Mouse (Mus musculus): ENCODE results near the gene Cdkal1.

DNA sequence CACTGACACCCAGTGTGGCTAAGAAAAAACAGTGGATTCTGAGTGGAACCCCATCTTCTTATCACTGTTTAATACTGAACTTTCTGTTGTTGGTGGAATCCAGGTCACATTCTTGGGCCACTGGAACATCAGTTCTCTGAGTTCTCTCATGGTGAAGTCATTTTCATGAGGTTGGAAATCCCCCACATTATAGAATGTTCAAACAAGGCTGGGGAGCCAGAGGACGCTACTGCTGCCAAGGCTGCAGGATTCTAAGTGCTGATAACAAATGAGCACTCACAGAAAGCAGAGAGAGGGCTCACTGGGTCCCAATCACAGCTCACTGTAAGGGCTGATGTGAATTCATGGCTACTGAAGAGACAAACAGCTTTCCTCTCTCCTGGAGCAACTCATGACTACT lies 280.7 kb downstream of the Cdkal1 start:
- no peak for TF ChIP-seq CTCF (IDR thresholded peaks at IDR 0.05; ENCODE audit: low read depth, low read length)
- no peak for TF ChIP-seq POLR2A (IDR thresholded peaks at IDR 0.05; ENCODE audit: borderline replicate concordance, low read depth, low read length)

Measured in bone marrow macrophage, adult 2 months (primary cell).